Mouse (Mus musculus) midbrain, embryonic 15.5 days (tissue): Measurements from ENCODE around the gene Chtop. TPM values are rescaled to one million over a fixed set of nuclear protein-coding genes. Genes with fewer than 3 reads are reported as not detected.

Source experiments
- ATAC-seq: fragments of 200-750 bp; cut with Nextera tagmentation; replicated peaks from 2 replicates; pipeline ENCODE4 v1.8.0; 2017; ENCODE audit warnings: moderate TSS enrichment
- H3K27ac ChIP-seq: fragments of 300-500 bp; sonication (generic); 2 replicates; pipeline ENCODE4 v1.5.1; 2015; ENCODE audit warnings: mild to moderate bottlenecking, inconsistent platforms
- H3K27me3 ChIP-seq: fragments of 300-500 bp; sonication (generic); replicated peaks from 2 replicates; pipeline ENCODE4 v1.6.1; 2015; ENCODE audit warnings: inconsistent platforms
- H3K36me3 ChIP-seq: fragments of 300-500 bp; sonication (generic); replicated peaks from 2 replicates; pipeline ENCODE4 v1.6.1; 2015; ENCODE audit warnings: inconsistent platforms
- H3K4me1 ChIP-seq: fragments of 300-500 bp; sonication (generic); 2 replicates; pipeline ENCODE4 v1.6.1; 2015; ENCODE audit warnings: inconsistent platforms
- H3K4me2 ChIP-seq: fragments of 300-500 bp; sonication (generic); 2 replicates; pipeline ENCODE4 v1.6.1; 2015; ENCODE audit warnings: inconsistent platforms, mild to moderate bottlenecking, moderate library complexity
- H3K4me3 ChIP-seq: fragments of 300-500 bp; sonication (generic); 2 replicates; pipeline ENCODE4 v1.5.1; 2015; ENCODE audit warnings: mild to moderate bottlenecking, inconsistent platforms
- H3K9ac ChIP-seq: fragments of 300-500 bp; sonication (generic); 2 replicates; pipeline ENCODE4 v1.6.1; 2015; ENCODE audit warnings: mild to moderate bottlenecking, inconsistent platforms
- H3K9me3 ChIP-seq: fragments of 300-500 bp; sonication (generic); 2 replicates; pipeline ENCODE4 v1.6.1; 2016; ENCODE audit warnings: inconsistent platforms
- WGBS: fragments of 180-500 bp; shearing (Covaris S2); methylation state at CpG from one replicate; pipeline ENCODE4 v1.1.7; 2015; ENCODE audit warnings: mixed read lengths; 5-methylcytosine and 5-hydroxymethylcytosine counted together
- polyA plus RNA-seq: library from polyadenylated mRNA; unstranded; fragments of >200 nt; fragmentation: Nextera tagmentation; extraction: Ambion mirVana; gene quantifications from 2 replicates; pipeline ENCODE4 v1.2.1, GENCODE M21; 2015

The Chtop gene
- polyA plus RNA-seq, 1 experiment from 2014 or later = 184 TPM

GRCm38 (mm10) chr3:90526076-90526475 is 16.8 kb upstream of the Chtop start:
- no peak for ATAC-seq
- Histone ChIP-seq H3K9ac (no peak overlapping the region), H3K27ac (no peak overlapping the region)

DNA sequence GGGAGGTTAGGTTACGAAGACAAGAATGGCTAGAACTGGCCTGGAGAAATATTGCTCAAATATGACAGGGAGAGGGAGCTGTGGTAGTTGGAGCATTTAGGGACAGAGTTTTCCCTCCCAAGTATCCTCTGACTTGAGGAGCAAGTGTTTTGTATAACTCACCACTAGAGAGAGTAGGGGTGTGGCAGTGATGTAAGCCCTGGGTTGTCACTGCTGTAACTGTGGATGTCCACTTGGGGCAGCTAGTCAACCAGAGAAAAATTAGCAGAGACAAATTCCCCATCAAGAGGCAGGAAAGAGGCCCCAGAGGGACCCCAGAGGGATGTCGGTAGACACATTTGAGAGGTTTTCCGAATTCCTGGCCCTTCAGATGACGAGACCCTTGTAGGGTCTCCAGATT is 16.1 kb upstream of the Chtop start:
- no peak overlapping the region for H3K27ac ChIP-seq
- no peaks in the 10 kb centered on the region for H3K36me3 ChIP-seq
- no peak overlapping the region for H3K9ac ChIP-seq
- no peaks in the 10 kb centered on the region for H3K9me3 ChIP-seq
- no peak overlapping the region for H3K4me2 ChIP-seq
- H3K4me1 ChIP-seq = no peaks in the 10 kb centered on the region
- 64% methylated on average over 4 of the region's 4 CpGs for WGBS
- no peak for ATAC-seq
- no peaks in the 10 kb centered on the region for H3K27me3 ChIP-seq
- no peak overlapping the region for H3K4me3 ChIP-seq

More at GRCm38 (mm10) chr3:90526076-90526475, 16.8 kb upstream of the Chtop start:
- H3K36me3 ChIP-seq = no peaks in the 10 kb centered on the region
- H3K4me1 ChIP-seq = no peaks in the 10 kb centered on the region
- no peak overlapping the region for H3K4me2 ChIP-seq
- no peaks in the 10 kb centered on the region for H3K27me3 ChIP-seq
- no peaks in the 10 kb centered on the region for H3K9me3 ChIP-seq
- H3K4me3 ChIP-seq = no peak overlapping the region
- WGBS = 96% methylated on average over 2 of the region's 2 CpGs

- H3K27me3 ChIP-seq = peaks cover 23% of the 10 kb centered on the region
These were observed 8.4 kb upstream of the Chtop start for GRCm38 (mm10) chr3:90517711-90518110.

GRCm38 (mm10) chr3:90515789-90516188 is 6.5 kb upstream of the Chtop start:
- peaks cover 11% of the 10 kb centered on the region for H3K4me1 ChIP-seq
- peaks cover 28% of the 10 kb centered on the region for H3K27me3 ChIP-seq
- no peak overlapping the region for H3K9ac ChIP-seq
- H3K4me2 ChIP-seq = no peak overlapping the region
- H3K9me3 ChIP-seq = no peaks in the 10 kb centered on the region
- H3K4me3 ChIP-seq = no peak overlapping the region
- no peak for ATAC-seq
- no peaks in the 10 kb centered on the region for H3K36me3 ChIP-seq
- WGBS = 89% methylated on average over 4 of the region's 4 CpGs
- H3K27ac ChIP-seq = no peak overlapping the region

More at GRCm38 (mm10) chr3:90517711-90518110, 8.4 kb upstream of the Chtop start:
- no peak overlapping the region for H3K4me2 ChIP-seq
- no peak overlapping the region for H3K9ac ChIP-seq
- H3K36me3 ChIP-seq = no peaks in the 10 kb centered on the region
- H3K9me3 ChIP-seq = no peaks in the 10 kb centered on the region
- H3K27ac ChIP-seq = no peak overlapping the region
- no peak overlapping the region for H3K4me3 ChIP-seq
- 85% methylated on average over 4 of the region's 4 CpGs for WGBS
- peaks cover 11% of the 10 kb centered on the region for H3K4me1 ChIP-seq
- no peak for ATAC-seq

DNA sequence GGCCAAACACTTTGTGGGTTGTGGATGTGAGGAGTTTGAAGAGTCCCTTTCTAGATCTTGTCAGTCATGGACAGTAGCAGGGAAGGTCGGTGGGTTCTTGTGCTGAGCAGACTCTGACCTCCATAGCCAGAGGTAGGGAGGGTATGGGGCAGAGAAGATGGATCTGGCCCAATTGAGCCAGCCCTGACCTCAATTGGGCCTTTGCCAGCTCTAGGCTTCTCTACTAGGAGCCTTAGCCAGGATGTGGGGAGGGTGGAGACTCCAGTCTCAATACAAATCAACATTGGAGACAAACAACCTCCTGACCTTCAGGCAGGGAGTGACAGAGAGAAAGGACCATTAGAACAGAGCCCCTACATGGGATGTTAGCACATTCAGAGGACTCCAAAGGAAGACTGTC is 5.9 kb upstream of the Chtop start:
- WGBS = 33% methylated on average over 1 of the region's 1 CpGs
- ATAC-seq = no peak

DNA sequence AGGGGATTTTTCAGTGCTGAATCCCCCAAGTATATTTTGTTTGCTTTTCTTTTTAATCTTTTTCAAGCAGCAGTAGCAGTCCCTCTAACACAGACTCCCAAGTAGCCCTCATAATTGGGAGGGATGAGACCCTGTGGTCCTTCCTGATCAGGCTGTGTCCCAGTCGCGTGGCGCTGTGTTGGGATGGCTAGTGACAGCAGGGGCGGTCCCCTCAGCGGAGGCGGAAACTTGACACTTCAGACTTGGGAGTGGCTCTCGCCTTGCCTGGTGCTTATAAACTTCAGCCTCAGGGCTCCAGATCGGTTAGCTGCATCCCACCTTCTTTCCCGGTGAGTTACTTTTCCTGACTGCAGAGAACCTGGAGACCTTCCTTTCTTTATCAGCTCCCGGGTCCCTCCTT is 5.4 kb upstream of the Chtop start:
- 0 out of 2 replicates have a peak, but pooled peaks have one; percentile 28 for ATAC-seq
- Histone ChIP-seq H3K4me1 (peaks cover 13% of the 10 kb centered on the region), H3K4me2 (peak overlapping the region; percentile 60), H3K9me3 (no peaks in the 10 kb centered on the region), H3K9ac (peak overlapping the region; percentile 25), H3K27me3 (peaks cover 28% of the 10 kb centered on the region), H3K4me3 (peak overlapping the region; percentile 34), H3K27ac (no peak overlapping the region), H3K36me3 (no peaks in the 10 kb centered on the region)
- WGBS = 2% methylated on average over 10 of the region's 10 CpGs

More for the DNA sequence above, 5.9 kb upstream of the Chtop start:
- no peak overlapping the region for H3K27ac ChIP-seq
- peaks cover 11% of the 10 kb centered on the region for H3K4me1 ChIP-seq
- H3K4me3 ChIP-seq = peak overlapping the region; percentile 34; the same call in 1 of the 2 replicates
- peak overlapping the region; percentile 60 for H3K4me2 ChIP-seq
- no peak overlapping the region for H3K9ac ChIP-seq
- no peaks in the 10 kb centered on the region for H3K36me3 ChIP-seq
- no peaks in the 10 kb centered on the region for H3K9me3 ChIP-seq
- H3K27me3 ChIP-seq = peaks cover 28% of the 10 kb centered on the region

- Histone ChIP-seq H3K4me2 (peak within 1 kb of the TSS; percentile 60), H3K4me1 (peaks cover 15% of the 10 kb centered on the region), H3K36me3 (no peaks in the 10 kb centered on the region), H3K9me3 (no peaks in the 10 kb centered on the region), H3K27me3 (peaks cover 28% of the 10 kb centered on the region), H3K9ac (peak within 1 kb of the TSS; percentile 25), H3K27ac (no peak within 1 kb of the TSS), H3K4me3 (peak within 1 kb of the TSS; percentile 34)
- ATAC-seq = no peak
- 6% methylated on average over 25 of the region's 25 CpGs for WGBS
These were observed 4.7 kb upstream of the Chtop start, which contains the start of the genes S100a1 and S100a13 for GRCm38 (mm10) chr3:90513796-90514590. TSS of gene S100a1 (minus strand) at chr3:90514392. TSS of gene S100a13 (plus strand) at chr3:90514435.

- Histone ChIP-seq H3K27ac (no peak overlapping the region), H3K4me1 (peaks cover 18% of the 10 kb centered on the region), H3K36me3 (no peaks in the 10 kb centered on the region), H3K27me3 (peaks cover 28% of the 10 kb centered on the region), H3K9me3 (no peaks in the 10 kb centered on the region), H3K4me3 (no peak overlapping the region), H3K9ac (no peak overlapping the region), H3K4me2 (no peak overlapping the region)
- 76% methylated on average over 9 of the region's 9 CpGs for WGBS
- no peak for ATAC-seq
These were observed 3.8 kb upstream of the Chtop start for GRCm38 (mm10) chr3:90512948-90513642.

DNA sequence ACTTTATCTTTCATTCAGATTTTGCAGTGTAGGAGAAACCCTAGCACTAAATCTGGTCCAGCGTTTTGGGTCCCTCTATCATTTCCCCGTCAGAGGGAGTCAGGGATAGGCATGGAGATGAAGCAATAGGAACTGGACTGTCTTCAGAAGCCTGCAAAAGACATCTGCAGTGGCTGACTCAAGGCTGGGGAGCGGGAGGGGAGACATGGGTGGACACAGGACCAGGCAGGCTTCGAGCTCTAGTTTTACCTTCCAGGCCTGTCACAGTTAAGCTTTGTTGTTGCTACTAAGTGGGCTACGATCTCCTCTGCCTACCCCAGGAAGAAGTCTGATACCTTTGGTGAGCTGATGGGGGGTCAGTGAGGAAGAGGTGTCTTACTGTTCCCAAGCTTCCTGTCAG is 3.0 kb upstream of the Chtop start:
- 85% methylated on average over 5 of the region's 5 CpGs for WGBS
- H3K9me3 ChIP-seq = no peaks in the 10 kb centered on the region
- H3K36me3 ChIP-seq = no peaks in the 10 kb centered on the region
- no peak overlapping the region for H3K27ac ChIP-seq
- H3K4me2 ChIP-seq = no peak overlapping the region
- no peak overlapping the region for H3K9ac ChIP-seq
- H3K4me3 ChIP-seq = no peak overlapping the region
- no peak for ATAC-seq
- H3K27me3 ChIP-seq = peaks cover 28% of the 10 kb centered on the region
- peaks cover 26% of the 10 kb centered on the region for H3K4me1 ChIP-seq

GRCm38 (mm10) chr3:90509747-90510123 is 437 bp upstream of the Chtop start:
- peaks cover 16% of the 10 kb centered on the region; the same call in 1 of the 2 replicates for H3K36me3 ChIP-seq
- peaks cover 30% of the 10 kb centered on the region for H3K4me1 ChIP-seq
- H3K27ac ChIP-seq = peak overlapping the region; percentile 74
- peak overlapping the region; percentile 56 for H3K4me2 ChIP-seq
- H3K27me3 ChIP-seq = peaks cover 19% of the 10 kb centered on the region
- H3K4me3 ChIP-seq = peak overlapping the region; percentile 98
- no peak overlapping the region for H3K9ac ChIP-seq
- no peaks in the 10 kb centered on the region for H3K9me3 ChIP-seq
- WGBS = 25% methylated on average over 2 of the region's 2 CpGs
- peak; percentile 40 for ATAC-seq

DNA sequence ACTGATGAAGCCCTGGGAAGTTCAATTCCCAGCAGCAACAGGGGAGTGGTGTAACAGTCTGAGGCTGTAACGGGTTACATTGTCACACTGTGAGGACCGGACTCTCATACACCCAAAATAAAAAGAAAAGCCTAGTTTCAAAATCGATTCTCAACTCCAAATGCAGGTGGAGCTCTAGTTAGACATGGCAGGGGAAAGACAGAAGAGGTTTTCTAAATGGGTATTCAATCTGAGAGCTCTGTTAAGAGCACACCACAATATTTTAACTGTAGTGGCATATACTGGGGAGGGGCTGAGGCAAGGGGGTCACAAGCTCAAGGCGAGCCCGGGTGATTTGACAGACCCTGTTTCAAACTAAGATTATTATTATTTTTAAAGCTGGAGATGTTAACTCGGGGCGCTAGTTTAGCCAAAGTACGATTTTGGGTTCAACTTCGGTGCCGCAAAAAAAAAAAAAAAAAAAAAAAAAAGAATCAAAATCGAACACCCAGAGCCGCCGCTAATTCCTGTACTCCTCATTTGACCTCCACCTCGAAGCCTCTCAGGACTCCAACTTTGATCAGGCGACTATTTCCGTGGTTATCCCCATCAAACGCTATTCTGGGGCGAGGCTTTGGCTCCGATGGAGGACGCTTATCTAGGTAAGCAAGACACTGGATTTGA is 880 bp downstream of the Chtop start:
- peak overlapping the region; percentile 98 for H3K4me3 ChIP-seq
- H3K27me3 ChIP-seq = peaks cover 7% of the 10 kb centered on the region; the same call in 1 of the 2 replicates
- no peaks in the 10 kb centered on the region for H3K9me3 ChIP-seq
- peaks cover 29% of the 10 kb centered on the region for H3K4me1 ChIP-seq
- peak overlapping the region; percentile 96 for H3K9ac ChIP-seq
- peak overlapping the region; percentile 97 for H3K27ac ChIP-seq
- 4% methylated on average over 20 of the region's 20 CpGs for WGBS
- H3K4me2 ChIP-seq = peak overlapping the region; percentile 68
- no peak for ATAC-seq
- peaks cover 23% of the 10 kb centered on the region; the same call in 1 of the 2 replicates for H3K36me3 ChIP-seq

GRCm38 (mm10) chr3:90506362-90506761 is 2.9 kb downstream of the Chtop start:
- Histone ChIP-seq H3K4me1 (peaks cover 34% of the 10 kb centered on the region), H3K27me3 (no peaks in the 10 kb centered on the region), H3K27ac (no peak overlapping the region), H3K4me3 (no peak overlapping the region), H3K9ac (no peak overlapping the region), H3K9me3 (no peaks in the 10 kb centered on the region), H3K36me3 (peaks cover 34% of the 10 kb centered on the region; the same call in 1 of the 2 replicates), H3K4me2 (no peak overlapping the region)
- no peak for ATAC-seq
- 94% methylated on average over 3 of the region's 3 CpGs for WGBS
